Mouse (Mus musculus) heart, embryonic 10.5 days (tissue): ENCODE measurements around the gene Hoxd13. TPM values are rescaled to one million over a fixed set of nuclear protein-coding genes. Genes with fewer than 3 reads are reported as not detected.
A peak's percentile ranks its signal among the peaks of the same experiment; 100 is the strongest.

Source experiments
- DNase-seq: peaks from one replicate; pipeline ENCODE4 v3.0.0-alpha.2; 2017; ENCODE audit warnings: low spot score
- H3K27ac ChIP-seq: fragments of 300-500 bp; sonication (generic); 2 replicates; pipeline ENCODE4 v1.5.1; 2016; ENCODE audit warnings: mild to moderate bottlenecking
- H3K27me3 ChIP-seq: fragments of 300-500 bp; sonication (generic); 2 replicates; pipeline ENCODE4 v1.6.1; 2016; ENCODE audit warnings: mild to moderate bottlenecking; ENCODE audit not compliant: poor library complexity, insufficient read depth, severe bottlenecking
- H3K36me3 ChIP-seq: fragments of 300-500 bp; sonication (generic); 2 replicates; pipeline ENCODE4 v1.6.1; 2016; ENCODE audit warnings: mild to moderate bottlenecking, moderate library complexity
- H3K4me1 ChIP-seq: fragments of 300-500 bp; sonication (generic); 2 replicates; pipeline ENCODE4 v1.6.1; 2016; ENCODE audit warnings: mild to moderate bottlenecking
- H3K4me3 ChIP-seq: fragments of 300-500 bp; sonication (generic); 2 replicates; pipeline ENCODE4 v1.5.1; 2016; ENCODE audit warnings: mild to moderate bottlenecking, moderate library complexity
- H3K9me3 ChIP-seq: fragments of 300-500 bp; sonication (generic); 2 replicates; pipeline ENCODE4 v1.6.1; 2016; ENCODE audit warnings: mild to moderate bottlenecking, moderate library complexity
- WGBS: fragments of 180-500 bp; shearing (Covaris S2); methylation state at CpG from one replicate; pipeline ENCODE4 v1.1.7; 2016; 5-methylcytosine and 5-hydroxymethylcytosine counted together
- polyA plus RNA-seq: library from polyadenylated mRNA; unstranded; fragments of >200 nt; fragmentation: Nextera tagmentation; extraction: Ambion mirVana; gene quantifications from 2 replicates; pipeline ENCODE4 v1.2.1, GENCODE M21; 2016

The Hoxd13 gene
- polyA plus RNA-seq, 1 experiment from 2014 or later: 0.40 TPM

DNA sequence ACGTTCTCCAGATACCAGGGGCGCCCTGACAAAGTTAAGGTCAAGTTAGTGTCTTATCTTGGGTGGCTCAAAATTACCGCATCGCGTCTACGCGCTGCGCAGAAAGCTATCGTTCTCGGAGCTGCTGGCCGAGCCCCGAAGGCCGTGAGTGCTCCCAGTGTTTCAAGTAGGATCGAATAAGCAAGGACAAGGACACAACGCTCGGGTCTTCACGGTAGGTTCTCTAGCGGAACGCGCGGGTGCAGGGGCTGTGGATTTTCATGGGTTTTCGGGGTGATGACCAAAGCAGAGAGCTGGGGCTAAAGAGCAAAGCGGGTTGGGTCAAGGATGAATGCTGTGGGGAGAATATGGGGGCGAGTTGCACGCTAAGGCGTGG, 11.5 kb downstream of the Hoxd13 start:
- Histone ChIP-seq H3K27me3 (peaks cover 100% of the 10 kb centered on the region), H3K27ac (no peak overlapping the region), H3K36me3 (no peaks in the 10 kb centered on the region), H3K4me1 (peaks cover 38% of the 10 kb centered on the region), H3K9me3 (no peaks in the 10 kb centered on the region), H3K4me3 (peak overlapping the region; percentile 38; the same call in 1 of the 2 replicates)
- no peak for DNase-seq
- under 1% methylated on average over 26 of the region's 26 CpGs for WGBS

DNA sequence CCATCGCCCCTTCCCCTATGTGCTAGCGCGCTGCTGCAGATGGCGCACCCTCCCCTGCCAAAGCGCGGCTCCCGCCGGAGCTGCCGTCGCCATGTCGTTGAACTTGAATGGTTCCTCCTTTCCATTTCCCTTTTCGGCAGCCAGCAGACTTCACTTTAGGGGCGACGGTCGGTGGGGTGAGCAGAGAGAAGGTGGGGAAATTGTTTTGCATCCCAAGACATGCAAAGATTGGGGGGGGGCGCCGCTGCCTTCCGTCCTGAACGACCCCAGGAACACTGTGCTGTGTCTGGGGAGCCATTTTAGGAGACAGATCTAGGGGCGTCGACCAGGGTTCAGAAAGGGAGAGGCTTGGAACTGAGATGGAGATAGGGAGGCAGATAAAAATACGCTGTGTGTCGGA, 11.9 kb downstream of the Hoxd13 start:
- Histone ChIP-seq H3K9me3 (no peaks in the 10 kb centered on the region), H3K27me3 (peaks cover 100% of the 10 kb centered on the region), H3K4me3 (peak overlapping the region; percentile 38; the same call in 1 of the 2 replicates), H3K36me3 (no peaks in the 10 kb centered on the region), H3K4me1 (peaks cover 35% of the 10 kb centered on the region), H3K27ac (no peak overlapping the region)
- WGBS: under 1% methylated on average over 23 of the region's 23 CpGs
- no peak for DNase-seq

DNA sequence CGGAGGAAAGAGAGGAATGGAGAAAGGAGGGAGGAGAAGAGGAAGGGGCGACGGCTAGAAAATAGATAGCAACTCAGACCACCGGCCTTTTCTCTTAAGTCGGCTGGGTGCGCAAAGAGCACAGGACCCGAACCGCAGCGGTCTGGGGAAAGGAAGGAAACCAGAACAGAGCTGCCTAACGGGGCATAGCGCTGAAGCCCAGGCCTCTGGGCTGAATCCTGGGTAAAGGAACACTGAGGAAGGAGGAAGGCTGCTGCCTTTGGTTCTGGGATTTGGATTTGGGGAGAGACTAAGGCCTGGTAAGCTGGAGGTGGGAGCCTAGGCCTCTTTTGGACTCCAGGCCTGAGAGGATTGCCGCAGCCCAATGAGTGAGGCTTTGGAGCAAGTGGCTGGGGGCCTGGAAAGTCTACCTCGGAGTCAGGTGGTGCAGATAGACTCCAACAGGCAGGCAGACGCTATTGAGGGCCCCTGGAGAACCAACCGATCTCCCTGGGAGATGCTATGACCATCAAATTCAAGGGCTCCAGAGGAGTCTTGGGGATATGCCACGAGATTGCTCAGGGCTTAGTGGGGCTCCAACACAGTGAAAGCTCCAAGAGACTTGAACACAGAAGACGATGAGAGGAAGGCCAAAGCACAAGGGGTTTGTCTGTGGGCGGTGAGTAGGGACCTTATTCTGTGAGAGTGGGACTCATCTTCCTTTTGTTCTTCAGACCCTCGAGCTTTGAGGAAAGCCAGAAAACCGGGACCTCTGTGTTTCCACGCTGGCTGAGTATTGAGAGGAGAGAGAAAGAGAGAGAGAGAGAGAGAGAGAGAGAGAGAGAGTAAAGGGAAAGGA, 12.7 kb downstream of the Hoxd13 start:
- Histone ChIP-seq H3K36me3 (no peaks in the 10 kb centered on the region), H3K27ac (no peak overlapping the region), H3K4me3 (no peak overlapping the region), H3K27me3 (peaks cover 100% of the 10 kb centered on the region), H3K9me3 (no peaks in the 10 kb centered on the region), H3K4me1 (peaks cover 28% of the 10 kb centered on the region)
- DNase-seq: no peak
- 1% methylated on average over 21 of the region's 21 CpGs for WGBS

DNA sequence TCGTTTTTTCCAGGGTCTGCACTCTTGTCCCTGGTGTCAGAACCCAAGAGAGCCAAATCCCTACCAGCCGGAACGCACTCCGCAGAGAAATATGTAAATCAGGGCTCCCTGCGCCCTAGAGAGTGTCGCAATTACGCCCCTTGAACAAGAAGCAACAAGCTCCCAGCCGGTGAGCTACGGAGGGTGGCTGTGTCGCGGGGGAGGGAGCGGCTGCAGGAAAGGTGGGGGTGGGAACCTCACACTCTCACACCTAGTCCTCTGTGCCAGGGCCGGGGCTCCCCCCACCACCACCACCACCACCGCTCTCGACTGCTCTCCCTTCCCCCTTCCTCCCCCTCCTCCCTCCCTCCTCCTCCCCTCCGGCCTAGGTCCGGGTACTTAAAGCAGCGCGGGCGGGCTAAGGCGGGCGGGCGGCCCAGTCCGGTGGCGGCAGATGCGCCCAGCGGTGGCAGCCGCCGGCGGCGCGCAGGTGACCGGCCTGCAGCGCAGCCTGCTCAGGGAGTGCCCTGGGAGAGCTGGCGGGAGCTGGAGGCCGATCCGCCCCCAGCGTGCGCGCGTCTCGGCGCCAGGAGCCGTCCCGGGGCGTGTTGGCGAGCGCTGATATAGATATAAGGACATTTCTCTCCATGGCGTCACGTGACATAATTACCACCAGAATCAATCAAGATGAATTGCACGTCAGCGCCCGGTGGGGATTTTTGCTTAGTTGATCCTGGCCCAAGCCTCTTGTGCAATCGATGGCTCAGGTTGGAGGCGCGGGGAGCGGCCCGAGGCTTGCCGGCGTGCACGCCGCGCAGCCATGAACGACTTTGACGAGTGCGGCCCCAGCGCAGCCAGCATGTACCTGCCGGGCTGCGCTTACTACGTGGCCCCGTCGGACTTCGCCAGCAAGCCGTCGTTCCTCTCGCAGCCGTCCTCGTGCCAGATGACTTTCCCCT, 13.8 kb downstream of the Hoxd13 start:
- Histone ChIP-seq H3K9me3 (no peaks in the 10 kb centered on the region), H3K27me3 (peaks cover 100% of the 10 kb centered on the region), H3K36me3 (no peaks in the 10 kb centered on the region), H3K4me1 (peaks cover 27% of the 10 kb centered on the region), H3K27ac (no peak overlapping the region), H3K4me3 (peak overlapping the region; percentile 45)
- under 1% methylated on average over 77 of the region's 78 CpGs for WGBS
- DNase-seq: no peak

DNA sequence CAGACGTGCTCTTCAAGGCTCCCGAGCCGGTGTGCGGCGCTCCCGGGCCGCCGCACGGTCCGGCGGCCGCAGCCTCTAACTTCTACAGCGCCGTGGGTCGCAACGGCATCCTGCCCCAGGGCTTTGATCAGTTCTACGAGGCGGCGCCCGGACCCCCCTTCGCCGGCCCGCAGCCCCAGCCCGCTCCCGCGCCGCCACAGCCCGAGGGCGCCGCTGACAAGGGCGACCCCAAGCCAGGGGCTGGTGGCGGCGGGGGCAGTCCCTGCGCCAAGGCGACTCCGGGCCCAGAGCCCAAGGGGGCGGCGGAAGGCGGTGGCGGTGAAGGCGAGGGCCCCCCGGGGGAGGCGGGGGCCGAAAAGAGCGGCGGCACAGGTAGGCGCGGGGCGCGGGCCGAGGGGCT, 14.7 kb downstream of the Hoxd13 start:
- H3K4me1 ChIP-seq: peaks cover 32% of the 10 kb centered on the region
- no peaks in the 10 kb centered on the region for H3K9me3 ChIP-seq
- peak overlapping the region; percentile 45 for H3K4me3 ChIP-seq
- no peak for DNase-seq
- H3K27me3 ChIP-seq: peaks cover 100% of the 10 kb centered on the region
- H3K36me3 ChIP-seq: no peaks in the 10 kb centered on the region
- 1% methylated on average over 41 of the region's 51 CpGs for WGBS
- no peak overlapping the region for H3K27ac ChIP-seq

DNA sequence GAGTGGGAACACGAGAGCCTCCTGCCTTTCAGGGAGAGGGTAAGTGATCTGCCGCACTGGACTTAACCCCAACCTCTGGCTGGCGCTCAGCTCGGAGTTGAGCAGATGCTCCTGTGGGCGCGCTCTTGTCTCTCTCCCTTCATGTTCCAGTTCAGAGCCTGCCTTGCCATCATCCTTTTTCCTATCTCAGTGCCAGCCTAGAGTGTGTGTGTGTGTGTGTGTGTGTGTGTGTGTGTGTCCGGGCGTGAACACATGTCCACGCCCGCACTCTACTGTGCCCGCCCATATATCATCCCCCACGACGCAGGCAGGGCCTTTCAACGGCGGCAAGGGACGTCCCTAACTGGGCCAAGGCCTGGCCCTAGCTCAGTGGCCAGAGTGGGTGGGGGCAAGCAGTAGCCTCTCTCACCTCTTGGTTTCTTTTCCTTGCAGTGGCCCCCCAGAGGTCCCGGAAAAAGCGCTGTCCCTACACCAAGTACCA, 15.4 kb downstream of the Hoxd13 start:
- no peak for DNase-seq
- Histone ChIP-seq H3K27me3 (peaks cover 100% of the 10 kb centered on the region), H3K4me1 (peaks cover 32% of the 10 kb centered on the region), H3K9me3 (no peaks in the 10 kb centered on the region), H3K36me3 (no peaks in the 10 kb centered on the region), H3K27ac (no peak overlapping the region), H3K4me3 (0 out of 2 replicates have a peak overlapping the region, but pooled peaks have one; percentile 8)
- WGBS: under 1% methylated on average over 18 of the region's 18 CpGs

DNA sequence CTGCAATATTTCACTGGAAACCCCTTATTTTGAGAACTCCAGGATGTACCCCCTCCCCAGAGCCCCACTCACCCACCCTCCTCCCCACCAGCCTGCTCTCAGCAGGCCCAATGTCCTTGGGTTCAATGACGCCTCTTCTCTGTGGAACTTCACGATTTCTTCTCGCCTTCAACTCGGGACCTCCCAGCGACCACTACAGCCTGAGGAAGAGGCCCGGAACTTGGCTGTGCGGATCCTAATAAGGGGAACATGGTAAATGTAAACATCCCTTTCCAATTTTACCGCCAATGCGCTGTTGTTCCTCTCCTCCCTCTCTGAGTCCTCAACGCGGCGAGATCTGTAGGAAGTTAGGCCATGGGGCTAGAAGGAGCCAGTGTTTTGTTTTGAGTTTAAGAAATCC, 16.0 kb downstream of the Hoxd13 start:
- no peak for DNase-seq

DNA sequence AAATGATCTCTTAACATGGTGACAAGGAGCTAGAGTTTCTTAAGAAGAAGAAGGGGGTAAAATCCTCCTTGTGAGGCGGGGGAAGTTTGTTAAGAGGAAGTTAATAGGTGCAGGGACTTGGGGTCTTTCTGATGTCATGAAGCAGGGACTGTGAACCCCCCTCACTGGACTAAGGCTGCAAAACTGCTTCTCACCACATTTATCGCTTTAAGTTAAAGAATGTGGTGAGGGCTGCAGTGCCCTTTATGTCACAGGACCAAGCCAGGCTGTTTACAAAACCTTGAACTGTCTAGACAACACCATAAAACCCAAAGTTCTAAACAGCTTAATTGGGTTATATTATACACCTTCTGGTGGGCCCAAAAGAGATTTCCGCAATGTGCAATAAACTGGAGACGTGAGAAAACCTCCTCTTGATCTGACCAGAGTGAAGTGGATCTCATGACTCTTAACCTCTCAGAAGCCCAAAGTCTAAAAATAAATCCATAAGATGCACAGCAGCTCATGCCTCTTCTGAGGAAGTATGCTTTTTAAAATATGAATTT, 17.0 kb downstream of the Hoxd13 start:
- 10% methylated on average over 4 of the region's 4 CpGs for whole genome bisulfite sequencing
- no peaks in the 10 kb centered on the region for H3K9me3 ChIP-seq
- H3K27me3 ChIP-seq: peaks cover 100% of the 10 kb centered on the region
- peak; percentile 51 for DNase-seq
- H3K4me1 ChIP-seq: peaks cover 25% of the 10 kb centered on the region
- H3K36me3 ChIP-seq: no peaks in the 10 kb centered on the region
- no peak overlapping the region for H3K27ac ChIP-seq
- no peak overlapping the region for H3K4me3 ChIP-seq

More for the DNA sequence above, 16.0 kb downstream of the Hoxd13 start:
- H3K4me1 ChIP-seq: peaks cover 32% of the 10 kb centered on the region
- H3K36me3 ChIP-seq: no peaks in the 10 kb centered on the region
- no peaks in the 10 kb centered on the region for H3K9me3 ChIP-seq
- peaks cover 100% of the 10 kb centered on the region for H3K27me3 ChIP-seq
- 1% methylated on average over 12 of the region's 12 CpGs for WGBS
- H3K27ac ChIP-seq: no peak overlapping the region
- H3K4me3 ChIP-seq: no peak overlapping the region

DNA sequence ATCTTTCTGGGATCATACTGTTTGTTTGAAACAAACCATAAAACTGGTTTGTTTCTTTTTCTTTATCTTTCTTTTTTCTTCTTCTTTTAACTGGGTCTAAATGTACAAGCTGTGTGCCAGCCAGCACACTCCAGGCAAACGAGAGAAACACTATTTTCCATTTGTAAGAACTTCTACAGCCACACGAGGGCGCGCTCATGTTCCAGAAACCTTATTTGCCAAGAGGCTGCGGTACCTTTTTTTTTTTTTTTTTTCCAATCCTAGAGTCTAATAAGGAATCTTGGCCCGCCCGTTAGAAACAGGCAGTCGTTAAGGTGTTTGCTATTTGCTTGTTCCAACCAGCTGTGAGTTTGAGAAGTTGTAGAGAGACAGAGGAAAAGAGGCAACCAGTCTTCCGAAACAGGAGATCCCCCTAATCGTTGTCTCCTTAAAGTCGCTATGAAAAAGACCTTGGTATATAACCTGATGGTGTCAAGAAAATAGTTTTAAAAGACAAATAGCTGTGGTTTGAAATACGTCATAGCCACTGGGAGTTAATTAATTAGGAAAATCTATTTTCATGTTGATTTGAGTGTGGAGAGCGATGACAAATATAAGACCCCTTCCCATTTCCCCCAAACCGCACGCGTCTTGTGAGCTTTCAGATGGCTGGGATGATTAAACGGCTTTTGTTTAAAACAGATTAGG, 18.3 kb downstream of the Hoxd13 start:
- H3K36me3 ChIP-seq: no peaks in the 10 kb centered on the region
- no peak overlapping the region for H3K27ac ChIP-seq
- peaks cover 26% of the 10 kb centered on the region for H3K4me1 ChIP-seq
- H3K9me3 ChIP-seq: no peaks in the 10 kb centered on the region
- WGBS: 4% methylated on average over 17 of the region's 17 CpGs
- peak; percentile 76 for DNase-seq
- H3K27me3 ChIP-seq: peaks cover 98% of the 10 kb centered on the region
- no peak overlapping the region for H3K4me3 ChIP-seq

DNA sequence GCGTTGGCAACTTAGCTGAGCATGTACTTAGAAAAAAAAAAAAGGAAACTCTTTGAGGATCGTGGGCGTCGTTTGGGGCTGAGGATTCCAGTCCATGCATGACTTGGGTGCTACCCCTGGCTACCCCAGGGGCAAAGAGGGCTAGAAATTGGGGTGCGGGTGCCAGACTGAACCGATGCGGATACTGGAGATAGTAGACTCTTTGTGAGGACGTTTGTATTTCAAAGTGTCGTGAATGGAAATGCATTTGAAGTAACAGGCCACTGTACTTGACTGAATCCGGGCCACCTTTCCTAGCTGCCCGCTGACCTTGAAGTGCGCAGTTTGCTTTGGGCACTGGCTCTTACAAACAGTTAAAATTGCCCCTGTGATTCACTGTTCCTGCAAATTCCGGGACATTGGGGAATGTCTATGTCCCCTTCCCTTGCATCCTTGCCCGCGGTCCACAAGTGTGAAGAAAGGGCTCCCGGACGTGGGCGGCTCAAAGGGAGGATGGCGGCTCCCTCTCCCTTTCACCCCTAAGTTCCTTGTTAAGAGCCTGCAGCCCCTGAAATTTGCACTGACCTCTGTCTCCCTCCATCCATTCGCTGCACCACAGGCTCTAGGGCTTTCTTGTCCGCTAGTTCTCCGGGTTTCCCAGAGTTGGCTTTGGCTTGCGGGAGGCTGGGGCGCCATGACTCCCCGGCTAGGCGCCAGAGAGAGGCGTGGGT, 19.0 kb downstream of the Hoxd13 start:
- 0 out of 2 replicates have a peak overlapping the region, but pooled peaks have one; percentile 3 for H3K4me3 ChIP-seq

DNA sequence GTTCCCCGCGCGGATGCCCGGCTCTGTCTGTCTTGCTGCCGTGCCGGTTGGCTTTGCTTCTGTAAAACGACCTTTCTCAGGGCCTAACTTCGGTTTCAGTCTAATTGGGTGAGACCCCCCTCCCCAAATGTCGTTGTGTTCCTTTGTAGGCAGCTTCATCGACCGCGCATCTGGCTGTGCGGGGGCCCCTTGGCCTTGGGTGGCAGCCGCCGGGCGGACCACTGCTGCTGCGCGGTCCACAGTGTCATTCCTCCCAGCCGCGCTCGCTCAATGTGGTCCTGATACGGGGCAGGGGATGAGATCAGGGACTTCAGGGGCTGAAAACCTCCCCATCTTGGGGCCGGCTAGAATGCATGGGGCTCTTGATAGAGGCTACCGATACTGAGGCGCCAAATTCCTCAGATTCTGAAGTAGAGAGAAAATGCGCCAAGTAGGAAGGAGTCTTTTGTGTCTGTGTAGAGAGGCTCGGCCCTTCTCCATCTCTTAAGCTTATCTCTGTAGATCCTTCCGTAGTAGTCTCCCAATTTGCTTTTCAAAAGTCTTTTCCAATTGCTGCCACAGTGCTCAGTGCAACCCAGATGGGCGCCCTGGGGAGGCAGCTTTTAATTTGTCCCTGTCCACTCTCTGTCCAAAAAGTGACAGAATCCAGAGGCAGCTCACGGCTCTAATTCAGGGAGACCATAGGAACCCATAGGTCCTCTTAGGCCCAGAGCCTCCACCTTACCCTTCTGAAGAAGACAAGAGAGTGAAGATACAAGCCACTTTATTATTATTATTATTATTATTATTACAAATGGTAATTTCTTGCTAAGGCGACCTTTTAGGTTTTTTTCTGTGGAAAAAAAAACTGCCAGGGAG, 19.8 kb downstream of the Hoxd13 start:
- Histone ChIP-seq H3K27ac (no peak overlapping the region; the same call in 1 of the 2 replicates), H3K9me3 (no peaks in the 10 kb centered on the region)

More for the DNA sequence above, 19.0 kb downstream of the Hoxd13 start:
- Histone ChIP-seq H3K27me3 (peaks cover 98% of the 10 kb centered on the region), H3K4me1 (peaks cover 23% of the 10 kb centered on the region; the same call in 1 of the 2 replicates), H3K36me3 (no peaks in the 10 kb centered on the region), H3K9me3 (no peaks in the 10 kb centered on the region), H3K27ac (no peak overlapping the region)
- WGBS: under 1% methylated on average over 27 of the region's 27 CpGs
- DNase-seq: peak; percentile 71

More for the DNA sequence above, 19.8 kb downstream of the Hoxd13 start:
- no peaks in the 10 kb centered on the region for H3K36me3 ChIP-seq
- under 1% methylated on average over 31 of the region's 31 CpGs for WGBS
- H3K4me3 ChIP-seq: 0 out of 2 replicates have a peak overlapping the region, but pooled peaks have one; percentile 3
- H3K4me1 ChIP-seq: peaks cover 16% of the 10 kb centered on the region; the same call in 1 of the 2 replicates
- no peak for DNase-seq
- peaks cover 98% of the 10 kb centered on the region for H3K27me3 ChIP-seq
